Mouse (Mus musculus) E14TG2a.4 (cell line): ENCODE data around the gene Hmgcll1.

Experiments
- H3K27me3 ChIP-seq: 2 replicates; pipeline ENCODE4 v1.6.1; 2014; ENCODE audit warnings: low read length, control low read depth; ENCODE audit not compliant: insufficient read depth
- H3K36me3 ChIP-seq: 2 replicates; pipeline ENCODE4 v1.6.1; 2014; ENCODE audit warnings: low read length, control low read depth; ENCODE audit not compliant: insufficient read depth
- H3K4me1 ChIP-seq: replicated peaks from 2 replicates; pipeline ENCODE4 v1.6.1; 2014; ENCODE audit warnings: low read depth, low read length, control low read depth
- H3K4me3 ChIP-seq: replicated peaks from 2 replicates; pipeline ENCODE4 v1.5.1; 2014; ENCODE audit warnings: mild to moderate bottlenecking, low read length
- H3K9me3 ChIP-seq: 2 replicates; pipeline ENCODE4 v1.6.1; 2014; ENCODE audit warnings: low read length, control low read depth
- CTCF ChIP-seq: conservative IDR thresholded peaks from 2 replicates; pipeline ENCODE4 v1.5.1; 2014; ENCODE audit warnings: low read length
- NANOG ChIP-seq: IDR thresholded peaks from 2 replicates; pipeline ENCODE4 v1.6.1; 2014; ENCODE audit warnings: borderline replicate concordance, low read length, mixed read lengths
- POU5F1 ChIP-seq: IDR thresholded peaks from 2 replicates; pipeline ENCODE4 v1.6.1; 2014; ENCODE audit warnings: low read length, borderline replicate concordance

Hmgcll1 gene

DNA sequence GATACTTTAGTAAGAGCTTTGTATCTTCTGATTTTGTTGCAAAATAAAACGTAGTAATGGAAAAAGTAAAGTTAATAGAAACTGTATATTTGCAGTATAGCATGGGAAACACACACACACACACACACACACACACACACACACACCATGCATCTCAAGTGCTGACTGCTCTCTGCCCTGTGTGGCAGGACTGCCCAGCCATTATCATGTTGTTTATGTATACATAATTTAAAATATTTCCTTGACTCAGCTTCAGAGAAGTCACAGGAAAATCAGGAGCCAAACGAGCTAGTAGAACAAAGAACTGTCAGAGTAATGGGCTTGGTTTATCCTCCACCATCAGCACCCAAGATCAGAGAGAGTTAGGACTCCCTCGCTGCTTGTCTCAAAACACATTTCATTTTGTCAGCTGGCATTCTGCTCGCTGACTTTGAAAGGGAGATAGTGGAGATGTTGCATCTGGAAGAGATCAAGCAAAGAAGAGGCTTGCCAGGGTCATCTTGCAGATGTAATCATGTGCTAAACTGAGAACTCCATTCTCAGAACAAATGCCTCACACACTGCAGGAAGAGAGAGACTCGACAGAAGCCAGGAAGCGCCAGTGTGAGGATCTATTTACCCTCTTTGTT, 7.2 kb upstream of the Hmgcll1 start:
- Histone ChIP-seq H3K27me3 (no peaks in the 10 kb centered on the region), H3K36me3 (no peaks in the 10 kb centered on the region), H3K4me3 (no peak overlapping the region), H3K4me1 (no peaks in the 10 kb centered on the region), H3K9me3 (no peaks in the 10 kb centered on the region)
- TF ChIP-seq CTCF: no peak
- no peak for TF ChIP-seq NANOG
- no peak for TF ChIP-seq POU5F1

DNA sequence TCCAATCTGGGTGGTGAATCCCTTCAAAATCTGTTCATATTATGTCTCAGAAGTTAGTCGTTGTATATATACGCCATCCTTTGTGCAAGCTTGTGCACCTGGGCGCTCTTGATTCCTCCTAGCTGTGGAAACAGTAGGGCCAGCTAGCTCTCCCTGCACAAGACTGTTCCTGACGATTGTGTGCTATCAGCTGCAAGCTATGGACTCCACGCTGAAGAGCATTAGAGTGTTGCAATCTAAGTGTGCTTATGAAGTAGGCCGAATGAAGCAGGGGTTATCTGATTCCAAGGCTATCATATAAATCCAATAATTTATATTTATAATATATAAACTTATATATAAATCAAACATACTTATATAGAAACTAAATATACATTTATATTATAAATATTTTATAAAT, 866 bp upstream of the Hmgcll1 start:
- H3K36me3 ChIP-seq: no peaks in the 10 kb centered on the region
- H3K9me3 ChIP-seq: no peaks in the 10 kb centered on the region
- peaks cover 7% of the 10 kb centered on the region; the same call in 1 of the 2 replicates for H3K4me1 ChIP-seq
- H3K27me3 ChIP-seq: peaks cover 18% of the 10 kb centered on the region
- no peak for TF ChIP-seq CTCF
- TF ChIP-seq NANOG: no peak
- TF ChIP-seq POU5F1: no peak
- H3K4me3 ChIP-seq: no peak overlapping the region

DNA sequence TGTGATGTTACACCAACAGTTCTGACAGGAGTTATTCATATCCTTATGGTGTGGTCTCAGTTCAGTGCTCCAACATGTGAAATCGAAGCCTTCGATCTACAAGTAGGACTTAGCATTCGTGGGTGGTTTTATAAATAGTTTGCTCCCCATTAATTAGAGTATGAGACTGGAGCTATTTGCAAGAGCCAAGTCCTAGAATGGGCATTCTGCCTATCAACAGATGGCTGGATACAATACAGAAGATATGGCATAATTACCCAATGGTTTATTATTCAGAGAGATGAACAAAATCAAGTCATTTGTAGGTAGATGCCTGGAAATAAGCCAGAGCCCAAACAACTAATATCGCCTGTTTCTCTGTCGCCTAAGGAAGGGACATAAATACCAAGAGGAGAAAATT, 1.3 kb downstream of the Hmgcll1 start:
- peaks cover 7% of the 10 kb centered on the region; the same call in 1 of the 2 replicates for H3K4me1 ChIP-seq
- no peak overlapping the region for H3K4me3 ChIP-seq
- no peaks in the 10 kb centered on the region for H3K36me3 ChIP-seq
- TF ChIP-seq CTCF: no peak
- no peaks in the 10 kb centered on the region for H3K9me3 ChIP-seq
- H3K27me3 ChIP-seq: peaks cover 18% of the 10 kb centered on the region

DNA sequence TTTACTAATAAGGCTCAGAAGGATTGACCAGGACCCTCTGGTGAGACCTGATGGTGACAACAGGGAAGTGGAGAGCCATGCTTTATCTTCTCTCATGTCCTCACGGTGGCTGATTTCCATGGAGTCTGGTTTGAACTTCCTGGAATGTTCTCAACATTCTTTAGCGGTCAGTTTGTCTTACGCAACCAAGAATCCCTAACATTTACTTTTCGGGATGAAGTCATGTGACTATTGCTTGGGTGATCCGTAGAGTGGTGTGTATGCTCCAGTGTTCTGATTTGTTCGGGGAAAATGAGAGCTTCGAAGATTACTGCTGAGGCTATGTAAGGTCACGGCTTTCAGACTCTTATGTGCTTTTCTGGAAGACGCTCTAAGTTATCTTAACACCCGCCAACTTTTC, 1.9 kb downstream of the Hmgcll1 start:
- Histone ChIP-seq H3K4me3 (no peak overlapping the region), H3K9me3 (no peaks in the 10 kb centered on the region), H3K27me3 (peaks cover 18% of the 10 kb centered on the region), H3K36me3 (no peaks in the 10 kb centered on the region), H3K4me1 (peaks cover 7% of the 10 kb centered on the region; the same call in 1 of the 2 replicates)
- TF ChIP-seq NANOG: no peak
- TF ChIP-seq CTCF: no peak
- TF ChIP-seq POU5F1: no peak

DNA sequence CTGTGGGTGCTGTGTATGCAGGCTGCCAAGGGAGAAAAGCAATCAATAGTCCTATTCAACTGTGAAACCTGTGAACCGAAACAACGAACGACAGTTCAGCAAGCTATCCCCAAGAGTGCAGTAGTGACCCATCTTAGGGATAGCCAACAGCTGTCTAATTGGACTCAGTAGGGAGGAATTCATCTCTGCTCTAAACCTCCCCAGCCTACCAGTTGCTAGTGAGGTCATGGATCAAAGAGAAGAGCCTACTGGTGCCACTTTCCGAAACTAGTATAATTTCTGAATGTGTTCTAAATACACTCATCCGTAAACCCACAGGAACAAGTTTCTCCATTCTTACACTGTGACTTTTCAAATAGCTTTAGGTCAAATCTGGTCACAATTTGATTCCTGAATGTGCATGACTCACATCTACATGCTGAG, 8.9 kb downstream of the Hmgcll1 start:
- Histone ChIP-seq H3K27me3 (no peaks in the 10 kb centered on the region), H3K36me3 (no peaks in the 10 kb centered on the region), H3K9me3 (no peaks in the 10 kb centered on the region), H3K4me1 (no peaks in the 10 kb centered on the region), H3K4me3 (no peak overlapping the region)
- TF ChIP-seq NANOG (no peak), POU5F1 (no peak), CTCF (no peak)

DNA sequence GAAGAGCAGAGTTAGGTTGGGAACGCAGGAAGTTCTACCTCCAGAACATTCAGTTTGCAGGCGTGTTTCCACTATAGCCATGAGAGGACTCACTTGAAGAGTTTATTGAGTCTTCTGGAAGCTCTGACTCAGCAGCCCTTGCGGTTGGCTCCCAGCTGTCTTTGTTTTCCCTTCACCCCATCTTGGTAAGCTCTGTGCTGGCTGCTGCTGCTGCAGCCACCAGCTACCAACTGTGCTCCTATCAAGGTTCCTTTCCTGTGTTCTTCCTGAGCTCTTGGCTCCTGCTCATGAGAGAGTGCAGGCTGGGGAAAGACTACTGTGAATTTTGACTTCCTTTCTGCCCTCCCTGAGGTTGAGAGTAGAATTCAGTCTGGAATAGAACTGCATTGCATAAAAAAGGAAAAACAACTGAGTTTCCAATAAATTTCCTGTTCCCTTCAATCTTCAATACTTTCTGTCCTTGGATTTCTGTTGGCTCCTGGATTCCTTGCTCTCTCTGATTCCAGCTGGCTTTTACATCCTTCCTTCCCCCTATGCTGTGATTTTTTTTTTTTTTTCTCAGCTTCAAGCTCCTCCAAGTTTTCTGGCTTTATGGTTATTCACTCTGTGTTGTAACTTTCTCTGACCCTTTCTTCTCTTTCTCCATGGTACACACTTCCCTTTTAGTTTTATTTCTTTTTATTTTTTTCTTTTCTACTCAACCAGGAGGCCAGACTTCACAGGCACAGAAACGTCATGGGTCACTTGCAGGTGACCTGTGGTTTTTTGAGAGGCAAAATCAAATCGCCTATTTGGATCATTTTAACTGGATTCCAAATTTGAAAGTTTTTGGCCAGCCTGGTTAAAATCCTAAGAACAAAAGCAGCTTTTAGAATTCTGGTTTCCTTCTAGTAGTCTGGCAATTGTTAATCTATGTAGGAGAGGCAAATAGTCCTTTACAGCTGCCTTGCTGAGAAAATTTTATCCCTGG, 9.9 kb downstream of the Hmgcll1 start:
- Histone ChIP-seq H3K4me3 (no peak overlapping the region), H3K36me3 (no peaks in the 10 kb centered on the region), H3K27me3 (no peaks in the 10 kb centered on the region), H3K4me1 (no peaks in the 10 kb centered on the region), H3K9me3 (no peaks in the 10 kb centered on the region)
- TF ChIP-seq CTCF: no peak

DNA sequence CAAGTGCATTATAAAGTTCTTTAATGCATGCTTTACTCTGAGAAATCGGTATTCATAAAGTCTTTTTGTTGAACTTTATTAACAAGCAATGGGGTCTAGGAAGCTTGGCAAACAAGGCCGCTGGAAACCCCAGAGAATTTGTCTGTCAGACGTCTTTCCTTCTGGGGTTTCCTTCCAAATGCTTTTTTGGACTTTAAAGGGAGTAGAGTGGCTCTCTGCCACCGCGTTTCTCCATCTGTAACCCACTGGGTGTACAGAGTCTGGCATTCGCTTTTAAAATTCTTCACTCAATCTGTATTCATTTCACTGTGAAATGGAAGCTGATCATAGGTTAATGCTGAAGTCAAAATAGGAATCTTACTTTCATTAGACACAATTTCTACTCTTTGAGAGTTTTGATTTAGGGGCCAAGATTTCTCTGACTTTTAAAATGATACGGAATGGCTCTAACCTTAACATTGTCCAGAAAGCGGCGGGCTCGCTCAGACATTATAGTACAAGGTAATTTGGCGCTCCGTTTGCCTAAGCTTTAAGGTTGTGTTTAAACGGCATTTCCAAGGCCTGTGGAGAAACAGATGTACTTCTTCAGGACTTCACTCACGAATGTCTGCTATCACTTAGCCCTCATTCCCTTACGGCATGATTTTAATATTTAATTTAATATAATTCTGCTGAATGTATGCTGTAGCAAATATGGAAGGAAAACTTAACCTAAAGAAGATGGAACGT, 15.0 kb downstream of the Hmgcll1 start:
- no peaks in the 10 kb centered on the region for H3K4me1 ChIP-seq
- H3K9me3 ChIP-seq: no peaks in the 10 kb centered on the region
- H3K4me3 ChIP-seq: no peak overlapping the region
- H3K27me3 ChIP-seq: no peaks in the 10 kb centered on the region
- no peaks in the 10 kb centered on the region for H3K36me3 ChIP-seq
- TF ChIP-seq POU5F1 (no peak), NANOG (no peak), CTCF (no peak)

DNA sequence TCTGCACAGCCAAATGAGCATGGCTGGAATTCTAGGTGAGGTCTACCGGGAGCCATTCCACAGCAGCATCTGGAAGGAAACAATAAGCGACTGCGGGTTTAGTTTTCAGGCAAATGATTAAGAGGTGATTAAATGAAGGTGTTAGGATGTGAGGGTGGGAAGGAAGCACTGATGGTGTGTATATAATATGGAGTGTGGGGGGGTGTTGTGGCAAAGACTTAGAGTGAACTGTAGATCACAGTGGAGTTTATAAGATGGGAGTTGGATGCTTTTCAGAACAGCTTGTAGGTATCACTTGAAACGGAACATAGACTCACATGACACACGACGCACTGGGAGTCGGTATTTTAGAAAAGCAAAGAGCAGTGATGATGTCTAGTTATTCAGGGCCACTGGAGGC, 20.4 kb downstream of the Hmgcll1 start:
- H3K4me1 ChIP-seq: no peaks in the 10 kb centered on the region
- TF ChIP-seq NANOG (no peak), CTCF (no peak), POU5F1 (no peak)
- no peaks in the 10 kb centered on the region for H3K27me3 ChIP-seq
- no peaks in the 10 kb centered on the region for H3K36me3 ChIP-seq
- H3K4me3 ChIP-seq: no peak overlapping the region
- no peaks in the 10 kb centered on the region for H3K9me3 ChIP-seq
